Mouse (Mus musculus): Measurements from ENCODE around the gene Styxl1.

- TF ChIP-seq CTCF (IDR thresholded peaks at IDR 0.05; ENCODE audit: insufficient read depth, low read length) = no peak
- TF ChIP-seq POLR2A (IDR thresholded peaks at IDR 0.05; ENCODE audit: borderline replicate concordance, extremely low read depth, low read depth, low read length) = no peak
These were observed 25.5 kb upstream of the Styxl1 start for GRCm38 (mm10) chr5:135803676-135804075.

Data from lung, adult 2 months (tissue).